ENCODE assay signal across 15 mouse cellular contexts in the genomic region with DNA sequence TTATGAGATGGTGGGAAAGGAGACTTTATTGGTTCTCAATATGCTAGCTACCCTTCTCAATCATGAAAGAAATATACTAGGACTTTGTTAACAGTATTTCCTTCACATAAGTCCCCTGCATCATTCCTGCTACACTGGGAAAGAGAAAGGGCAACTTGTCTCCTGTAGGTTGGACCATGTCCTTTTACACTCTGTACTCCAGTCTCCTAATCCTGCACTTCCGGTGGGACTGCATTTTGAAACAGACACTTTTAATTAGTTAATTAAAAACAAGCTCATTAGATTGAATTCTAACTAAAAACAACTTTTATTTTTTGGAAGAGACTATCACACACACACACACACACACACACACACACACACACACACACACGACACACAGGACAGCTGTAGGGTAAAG.
"Had no signal": no experiment of that assay in that cellular context is flagged by ENCODE, and none has a peak within 500 bp of the region (broad histone marks: within the 10 kb centered on the region; RNA-seq: fewer than 3 reads in every experiment).

No protein-coding gene starts in this region.

- H3K27me3 ChIP-seq: neural tube, embryonic 15.5 days; stomach, embryonic 15.5 days had no signal

- H3K4me2 ChIP-seq: neural tube, embryonic 15.5 days; stomach, embryonic 15.5 days had no signal

- H3K9ac ChIP-seq: neural tube, embryonic 15.5 days; stomach, embryonic 15.5 days had no signal

- H3K36me3 ChIP-seq: neural tube, embryonic 15.5 days; stomach, embryonic 15.5 days had no signal

- H3K27ac ChIP-seq: neural tube, embryonic 15.5 days; stomach, embryonic 15.5 days; stomach, postnatal 0 days had no signal

- DNase-seq: retina, postnatal 1 day; right cerebral cortex, adult 18-20 months; right cerebral cortex, postnatal 14 days; right cerebral cortex, postnatal 25 days; right cerebral cortex, postnatal 4 days; spleen, adult 18-20 months; thymus, adult 18-20 months; thymus, adult 2 months; thymus, postnatal 14 days; thymus, postnatal 25 days; thymus, postnatal 36 days; thymus, postnatal 4 days had no signal

- H3K4me1 ChIP-seq: neural tube, embryonic 15.5 days; stomach, embryonic 15.5 days had no signal

- H3K9me3 ChIP-seq: neural tube, embryonic 15.5 days; stomach, embryonic 15.5 days had no signal

- H3K4me3 ChIP-seq: neural tube, embryonic 15.5 days; stomach, embryonic 15.5 days had no signal
